Mouse (Mus musculus): ENCODE data around the gene Sipa1l3.

GRCm38 (mm10) chr7:29563006-29563405 lies 44.6 kb upstream of the Sipa1l3 start:
- no peak for TF ChIP-seq POLR2A (IDR thresholded peaks at IDR 0.05; ENCODE audit: insufficient read length, low read depth)
- no peak for TF ChIP-seq SRF (IDR thresholded peaks at IDR 0.05; ENCODE audit: control insufficient read depth, insufficient read length, low read depth)
- no peak for TF ChIP-seq CEBPB (IDR thresholded peaks at IDR 0.05; ENCODE audit: insufficient read depth, poor library complexity, severe bottlenecking)
